Mouse (Mus musculus): ENCODE results near the gene Hcst. TPM values are rescaled to one million over a fixed set of nuclear protein-coding genes. Genes with fewer than 3 reads are reported as not detected.

Hcst gene
- polyA plus RNA-seq, 1 experiment from 2014 or later, result not detected

- Histone ChIP-seq H3K4me1 (replicated peaks) (peaks cover 20% of the 10 kb centered on the region), H3K27me3 (peaks cover 43% of the 10 kb centered on the region), H3K9me3 (no peaks in the 10 kb centered on the region), H3K27ac (no peak overlapping the region), H3K4me3 (replicated peaks) (no peak overlapping the region), H3K36me3 (no peaks in the 10 kb centered on the region), H3K4me2 (replicated peaks) (no peak overlapping the region), H3K9ac (replicated peaks) (no peak overlapping the region)
- no peak for ATAC-seq
- WGBS, result 81% methylated on average over 7 of the region's 7 CpGs
These were observed 30.6 kb upstream of the Hcst start for GRCm38 (mm10) chr7:30450241-30450640.

GRCm38 (mm10) chr7:30444971-30445751 is 25.5 kb upstream of the Hcst start, which contains the start of gene Aplp1:
Gene Aplp1 (minus strand): TSS chr7:30445535.
- peak within 1 kb of the TSS; percentile 99 for H3K27ac ChIP-seq
- H3K4me1 ChIP-seq (replicated peaks), result peaks cover 42% of the 10 kb centered on the region
- no peaks in the 10 kb centered on the region for H3K27me3 ChIP-seq
- H3K9me3 ChIP-seq, result no peaks in the 10 kb centered on the region
- ATAC-seq, result peak; percentile 83
- WGBS, result under 1% methylated on average over 62 of the region's 72 CpGs
- peak within 1 kb of the TSS; percentile 85 for H3K4me2 ChIP-seq (replicated peaks)
- peak within 1 kb of the TSS; percentile 97 for H3K9ac ChIP-seq (replicated peaks)
- peaks cover 28% of the 10 kb centered on the region for H3K36me3 ChIP-seq
- peak within 1 kb of the TSS; percentile 84 for H3K4me3 ChIP-seq (replicated peaks)

- Histone ChIP-seq H3K4me2 (replicated peaks) (peak overlapping the region; percentile 85), H3K4me3 (replicated peaks) (peak overlapping the region; percentile 84)
- WGBS, result under 1% methylated on average over 36 of the region's 38 CpGs
These were observed 24.7 kb upstream of the Hcst start for GRCm38 (mm10) chr7:30444154-30444970.

GRCm38 (mm10) chr7:30443696-30444095 is 24.0 kb upstream of the Hcst start:
- ATAC-seq, result no peak
- Histone ChIP-seq H3K4me3 (replicated peaks) (peak overlapping the region; percentile 84), H3K27ac (peak overlapping the region; percentile 99), H3K27me3 (no peaks in the 10 kb centered on the region), H3K9me3 (no peaks in the 10 kb centered on the region), H3K4me2 (replicated peaks) (peak overlapping the region; percentile 85), H3K4me1 (replicated peaks) (peaks cover 42% of the 10 kb centered on the region), H3K9ac (replicated peaks) (peak overlapping the region; percentile 97), H3K36me3 (peaks cover 43% of the 10 kb centered on the region)
- 17% methylated on average over 9 of the region's 9 CpGs for WGBS

More at GRCm38 (mm10) chr7:30444154-30444970, 24.7 kb upstream of the Hcst start:
- peaks cover 36% of the 10 kb centered on the region for H3K36me3 ChIP-seq
- H3K4me1 ChIP-seq (replicated peaks), result peaks cover 42% of the 10 kb centered on the region
- ATAC-seq, result peak; percentile 69
- H3K9ac ChIP-seq (replicated peaks), result peak overlapping the region; percentile 97
- H3K27ac ChIP-seq, result peak overlapping the region; percentile 99
- H3K9me3 ChIP-seq, result no peaks in the 10 kb centered on the region
- H3K27me3 ChIP-seq, result no peaks in the 10 kb centered on the region

- H3K9ac ChIP-seq (replicated peaks), result no peak overlapping the region
- ATAC-seq, result no peak
- peaks cover 70% of the 10 kb centered on the region for H3K36me3 ChIP-seq
- no peak overlapping the region for H3K27ac ChIP-seq
- 31% methylated on average over 4 of the region's 5 CpGs for WGBS
- H3K4me1 ChIP-seq (replicated peaks), result peaks cover 33% of the 10 kb centered on the region
- no peaks in the 10 kb centered on the region for H3K27me3 ChIP-seq
- H3K4me3 ChIP-seq (replicated peaks), result no peak overlapping the region
- H3K9me3 ChIP-seq, result no peaks in the 10 kb centered on the region
- no peak overlapping the region for H3K4me2 ChIP-seq (replicated peaks)
These were observed 21.0 kb upstream of the Hcst start for GRCm38 (mm10) chr7:30440697-30441096.

GRCm38 (mm10) chr7:30439734-30440133 is 20.1 kb upstream of the Hcst start:
- ATAC-seq, result no peak
- H3K4me3 ChIP-seq (replicated peaks), result no peak overlapping the region
- no peaks in the 10 kb centered on the region for H3K9me3 ChIP-seq
- H3K4me2 ChIP-seq (replicated peaks), result no peak overlapping the region
- H3K9ac ChIP-seq (replicated peaks), result no peak overlapping the region
- no peak overlapping the region for H3K27ac ChIP-seq
- H3K36me3 ChIP-seq, result peaks cover 80% of the 10 kb centered on the region
- H3K27me3 ChIP-seq, result no peaks in the 10 kb centered on the region
- H3K4me1 ChIP-seq (replicated peaks), result peaks cover 32% of the 10 kb centered on the region
- 78% methylated on average over 13 of the region's 13 CpGs for WGBS

GRCm38 (mm10) chr7:30436879-30437278 is 17.2 kb upstream of the Hcst start:
- H3K27ac ChIP-seq, result no peak overlapping the region
- peaks cover 7% of the 10 kb centered on the region for H3K4me1 ChIP-seq (replicated peaks)
- ATAC-seq, result no peak
- no peaks in the 10 kb centered on the region for H3K27me3 ChIP-seq
- H3K4me3 ChIP-seq (replicated peaks), result no peak overlapping the region
- no peaks in the 10 kb centered on the region for H3K9me3 ChIP-seq
- H3K9ac ChIP-seq (replicated peaks), result no peak overlapping the region
- H3K4me2 ChIP-seq (replicated peaks), result no peak overlapping the region
- 23% methylated on average over 10 of the region's 10 CpGs for WGBS
- H3K36me3 ChIP-seq, result peaks cover 71% of the 10 kb centered on the region

GRCm38 (mm10) chr7:30435156-30435555 is 15.5 kb upstream of the Hcst start:
- H3K36me3 ChIP-seq, result peaks cover 56% of the 10 kb centered on the region
- no peak overlapping the region for H3K27ac ChIP-seq
- no peak overlapping the region for H3K9ac ChIP-seq (replicated peaks)
- WGBS, result 58% methylated on average over 9 of the region's 9 CpGs
- no peaks in the 10 kb centered on the region for H3K4me1 ChIP-seq (replicated peaks)
- no peak overlapping the region for H3K4me2 ChIP-seq (replicated peaks)
- no peaks in the 10 kb centered on the region for H3K27me3 ChIP-seq
- no peak overlapping the region for H3K4me3 ChIP-seq (replicated peaks)
- no peak for ATAC-seq
- H3K9me3 ChIP-seq, result no peaks in the 10 kb centered on the region

- WGBS, result 78% methylated on average over 10 of the region's 10 CpGs
- H3K4me3 ChIP-seq (replicated peaks), result no peak overlapping the region
- no peaks in the 10 kb centered on the region for H3K9me3 ChIP-seq
- no peak overlapping the region for H3K4me2 ChIP-seq (replicated peaks)
- H3K27me3 ChIP-seq, result no peaks in the 10 kb centered on the region
- H3K9ac ChIP-seq (replicated peaks), result no peak overlapping the region
- no peak overlapping the region for H3K27ac ChIP-seq
- H3K4me1 ChIP-seq (replicated peaks), result no peaks in the 10 kb centered on the region
- ATAC-seq, result no peak
- H3K36me3 ChIP-seq, result peaks cover 52% of the 10 kb centered on the region
These were observed 15.0 kb upstream of the Hcst start for GRCm38 (mm10) chr7:30434701-30435100.

- H3K4me3 ChIP-seq (replicated peaks), result no peak overlapping the region
- H3K9ac ChIP-seq (replicated peaks), result no peak overlapping the region
- no peaks in the 10 kb centered on the region for H3K4me1 ChIP-seq (replicated peaks)
- no peaks in the 10 kb centered on the region for H3K27me3 ChIP-seq
- H3K36me3 ChIP-seq, result peaks cover 47% of the 10 kb centered on the region
- no peak overlapping the region for H3K27ac ChIP-seq
- WGBS, result 6% methylated on average over 10 of the region's 10 CpGs
- H3K9me3 ChIP-seq, result no peaks in the 10 kb centered on the region
- ATAC-seq, result no peak
- no peak overlapping the region for H3K4me2 ChIP-seq (replicated peaks)
These were observed 14.6 kb upstream of the Hcst start for GRCm38 (mm10) chr7:30434238-30434637.

- 6% methylated on average over 3 of the region's 3 CpGs for WGBS
- Histone ChIP-seq H3K4me1 (replicated peaks) (no peaks in the 10 kb centered on the region), H3K9me3 (no peaks in the 10 kb centered on the region), H3K27me3 (no peaks in the 10 kb centered on the region), H3K4me3 (replicated peaks) (no peak overlapping the region), H3K36me3 (peaks cover 32% of the 10 kb centered on the region), H3K4me2 (replicated peaks) (no peak overlapping the region), H3K9ac (replicated peaks) (no peak overlapping the region), H3K27ac (no peak overlapping the region)
- peak; percentile 75 for ATAC-seq
These were observed 12.1 kb upstream of the Hcst start for GRCm38 (mm10) chr7:30431793-30432192.

GRCm38 (mm10) chr7:30430191-30430590 is 10.5 kb upstream of the Hcst start:
- H3K9ac ChIP-seq (replicated peaks), result no peak overlapping the region
- H3K9me3 ChIP-seq, result no peaks in the 10 kb centered on the region
- no peak overlapping the region for H3K4me2 ChIP-seq (replicated peaks)
- no peak for ATAC-seq
- H3K27me3 ChIP-seq, result no peaks in the 10 kb centered on the region
- H3K4me3 ChIP-seq (replicated peaks), result no peak overlapping the region
- WGBS, result 70% methylated on average over 2 of the region's 2 CpGs
- H3K36me3 ChIP-seq, result peaks cover 25% of the 10 kb centered on the region
- no peaks in the 10 kb centered on the region for H3K4me1 ChIP-seq (replicated peaks)
- no peak overlapping the region for H3K27ac ChIP-seq
